Mouse (Mus musculus) MEL-GATA-1-ER (cell line): ENCODE data around the gene Coro1c.

ENCODE experiments used
- DNase-seq: peaks from one replicate; pipeline ENCODE4 v3.0.0-alpha.2; 2012; ENCODE audit warnings: low read depth; ENCODE audit errors: extremely low read depth

The Coro1c gene

GRCm38 (mm10) chr5:113885623-113886022 lies 22.9 kb downstream of the Coro1c start:
- DNase-seq: no peak

- DNase-seq: no peak
Measured at GRCm38 (mm10) chr5:113884750-113885149, 23.8 kb downstream of the Coro1c start.

- no peak for DNase-seq
Measured at GRCm38 (mm10) chr5:113883384-113883771, 25.2 kb downstream of the Coro1c start.

- no peak for DNase-seq
Measured at GRCm38 (mm10) chr5:113882566-113883383, 25.8 kb downstream of the Coro1c start.

- no peak for DNase-seq
Measured at GRCm38 (mm10) chr5:113881136-113881535, 27.4 kb downstream of the Coro1c start.

GRCm38 (mm10) chr5:113878943-113879617 lies 29.5 kb downstream of the Coro1c start:
- DNase-seq: no peak

- DNase-seq: no peak
Measured at GRCm38 (mm10) chr5:113877565-113877964, 31.0 kb downstream of the Coro1c start.

- DNase-seq: no peak
Measured at GRCm38 (mm10) chr5:113876176-113876575, 32.4 kb downstream of the Coro1c start.

- no peak for DNase-seq
Measured at GRCm38 (mm10) chr5:113875625-113876024, 32.9 kb downstream of the Coro1c start.

- DNase-seq: no peak
Measured at GRCm38 (mm10) chr5:113874063-113875024, 34.2 kb downstream of the Coro1c start.

GRCm38 (mm10) chr5:113872936-113873912 lies 35.3 kb downstream of the Coro1c start:
- no peak for DNase-seq

GRCm38 (mm10) chr5:113871903-113872548 lies 36.5 kb downstream of the Coro1c start:
- no peak for DNase-seq

GRCm38 (mm10) chr5:113870393-113871040 lies 38.0 kb downstream of the Coro1c start:
- no peak for DNase-seq

- no peak for DNase-seq
Measured at GRCm38 (mm10) chr5:113869132-113869531, 39.4 kb downstream of the Coro1c start.

GRCm38 (mm10) chr5:113864992-113865391 lies 43.6 kb downstream of the Coro1c start:
- DNase-seq: no peak

- no peak for DNase-seq
Measured at GRCm38 (mm10) chr5:113863994-113864393, 44.6 kb downstream of the Coro1c start.

GRCm38 (mm10) chr5:113862418-113862817 lies 46.1 kb downstream of the Coro1c start:
- no peak for DNase-seq

- DNase-seq: peak; percentile 7
Measured at GRCm38 (mm10) chr5:113861294-113861693, 47.3 kb downstream of the Coro1c start.

GRCm38 (mm10) chr5:113858971-113859370 lies 49.6 kb downstream of the Coro1c start:
- DNase-seq: no peak
